Mouse (Mus musculus) liver, embryonic 14.5 days (tissue): ENCODE measurements around the gene Slk. TPM values are rescaled to one million over a fixed set of nuclear protein-coding genes. Genes with fewer than 3 reads are reported as not detected.

Source experiments
- ATAC-seq: fragments of 200-750 bp; cut with Nextera tagmentation; 2 replicates; pipeline ENCODE4 v1.8.0; 2017; ENCODE audit warnings: moderate number of reproducible peaks, mild to moderate bottlenecking, moderate library complexity; ENCODE audit not compliant: insufficient read depth
- DNase-seq, 3 experiments: peaks; one replicate each; pipeline ENCODE4 v3.0.0-alpha.2; 2012 to 2013; ENCODE audit warnings: low read depth in 3 of 3, low spot score in 3 of 3
- H3K27ac ChIP-seq: fragments of 300-500 bp; sonication (generic); 2 replicates; pipeline ENCODE4 v1.5.1; 2014; ENCODE audit warnings: moderate library complexity, mild to moderate bottlenecking, control low read depth, inconsistent platforms
- H3K27me3 ChIP-seq: fragments of 300-500 bp; sonication (generic); 2 replicates; pipeline ENCODE4 v1.6.1; 2014; ENCODE audit warnings: mild to moderate bottlenecking, low read length, moderate library complexity; ENCODE audit not compliant: control insufficient read depth, insufficient read depth
- H3K36me3 ChIP-seq: fragments of 300-500 bp; sonication (generic); replicated peaks from 2 replicates; pipeline ENCODE4 v1.6.1; 2014; ENCODE audit warnings: low read depth; ENCODE audit not compliant: control insufficient read depth, insufficient read depth
- H3K4me1 ChIP-seq, 2 experiments: fragments of 200-500 bp in 1 of 2; fragments of 300-500 bp in 1 of 2; sonication (generic) in 1 of 2; replicated peaks; 2 replicates each; pipeline ENCODE4 v1.6.1; 2012 to 2014; ENCODE audit warnings: antibody characterized with exemption in 1 of 2, inconsistent platforms in 1 of 2, low read length in 1 of 2; ENCODE audit not compliant: control insufficient read depth in 2 of 2, insufficient read depth in 2 of 2
- H3K4me2 ChIP-seq: fragments of 300-500 bp; sonication (generic); 2 replicates; pipeline ENCODE4 v1.6.1; 2014; ENCODE audit warnings: low read depth, mild to moderate bottlenecking, control low read depth, moderate library complexity
- H3K4me3 ChIP-seq, 2 experiments: fragments of 200-500 bp in 1 of 2; fragments of 300-500 bp in 1 of 2; sonication (generic) in 1 of 2; 2 replicates each; pipeline ENCODE4 v1.5.1; 2012 to 2014; ENCODE audit warnings: low read depth in 2 of 2, low read length in 2 of 2, mild to moderate bottlenecking in 2 of 2, control low read depth in 1 of 2, inconsistent platforms in 1 of 2, moderate library complexity in 1 of 2; ENCODE audit not compliant: insufficient read depth in 1 of 2
- H3K9ac ChIP-seq: fragments of 300-500 bp; sonication (generic); replicated peaks from 2 replicates; pipeline ENCODE4 v1.6.1; 2014; ENCODE audit warnings: mild to moderate bottlenecking, control low read depth, moderate library complexity
- H3K9me3 ChIP-seq: fragments of 300-500 bp; sonication (generic); 2 replicates; pipeline ENCODE4 v1.6.1; 2016; ENCODE audit warnings: low read length, mixed read lengths; ENCODE audit not compliant: control insufficient read depth
- CTCF ChIP-seq: IDR thresholded peaks from 2 replicates; pipeline ENCODE4 v1.5.1; 2016; ENCODE audit warnings: antibody characterized with exemption, low read depth, control low read depth
- EP300 ChIP-seq: IDR thresholded peaks from 2 replicates; pipeline ENCODE4 v1.6.1; 2016; ENCODE audit warnings: antibody characterized with exemption, low read depth
- WGBS: fragments of 180-500 bp; shearing (Covaris S2); extraction: QIAGEN DNeasy Blood & Tissue Kit; methylation state at CpG from one replicate; pipeline ENCODE4 v1.1.7; 2014; ENCODE audit not compliant: insufficient replicate concordance; 5-methylcytosine and 5-hydroxymethylcytosine counted together
- polyA plus RNA-seq, 2 experiments: library from polyadenylated mRNA; depleted of rRNA in 1 of 2; stranded (reverse) in 1 of 2; unstranded in 1 of 2; fragments of >200 nt; fragmentation: Nextera tagmentation in 1 of 2; extraction: Ambion mirVana in 1 of 2; gene quantifications; 2 replicates each; pipeline versions ENCODE4 v1.2.1 to v1.2.3; 2012 to 2014

Slk gene
- polyA plus RNA-seq, 2 experiments: 8.6 to 16.5 TPM

- WGBS: 81% methylated on average over 4 of the region's 4 CpGs
- ATAC-seq: no peak
Measured at GRCm38 (mm10) chr19:47635380-47635779, 55.9 kb downstream of the Slk start.

GRCm38 (mm10) chr19:47643910-47644309 is 64.4 kb downstream of the Slk start:
- H3K9ac ChIP-seq: no peak overlapping the region
- no peaks in the 10 kb centered on the region for H3K27me3 ChIP-seq
- peaks cover 33% of the 10 kb centered on the region for H3K36me3 ChIP-seq
- DNase-seq: no peak
- H3K4me3 ChIP-seq: no peak overlapping the region
- TF ChIP-seq CTCF (no peak), EP300 (no peak)
- no peak for ATAC-seq
- no peak overlapping the region for H3K27ac ChIP-seq
- no peaks in the 10 kb centered on the region for H3K4me1 ChIP-seq
- WGBS: 74% methylated on average over 2 of the region's 2 CpGs
- no peak overlapping the region for H3K4me2 ChIP-seq
- no peaks in the 10 kb centered on the region for H3K9me3 ChIP-seq

More at GRCm38 (mm10) chr19:47635380-47635779, 55.9 kb downstream of the Slk start:
- Histone ChIP-seq H3K27me3 (no peaks in the 10 kb centered on the region), H3K36me3 (peaks cover 33% of the 10 kb centered on the region), H3K4me1 (no peaks in the 10 kb centered on the region), H3K27ac (no peak overlapping the region), H3K4me2 (no peak overlapping the region), H3K9ac (no peak overlapping the region), H3K9me3 (no peaks in the 10 kb centered on the region), H3K4me3 (no peak overlapping the region)
- no peak for DNase-seq
- no peak for TF ChIP-seq CTCF
- no peak for TF ChIP-seq EP300

- Histone ChIP-seq H3K36me3 (peaks cover 21% of the 10 kb centered on the region), H3K9ac (no peak overlapping the region), H3K4me2 (no peak overlapping the region), H3K4me1 (no peaks in the 10 kb centered on the region), H3K9me3 (no peaks in the 10 kb centered on the region), H3K4me3 (no peak overlapping the region), H3K27ac (no peak overlapping the region), H3K27me3 (no peaks in the 10 kb centered on the region)
- WGBS: 74% methylated on average over 6 of the region's 6 CpGs
- no peak for DNase-seq
- TF ChIP-seq CTCF: no peak
- no peak for ATAC-seq
Measured at GRCm38 (mm10) chr19:47645583-47645982, 66.1 kb downstream of the Slk start.

- DNase-seq: no peak
- H3K9ac ChIP-seq: no peak overlapping the region
Measured at GRCm38 (mm10) chr19:47646508-47647120, 67.1 kb downstream of the Slk start.

DNA sequence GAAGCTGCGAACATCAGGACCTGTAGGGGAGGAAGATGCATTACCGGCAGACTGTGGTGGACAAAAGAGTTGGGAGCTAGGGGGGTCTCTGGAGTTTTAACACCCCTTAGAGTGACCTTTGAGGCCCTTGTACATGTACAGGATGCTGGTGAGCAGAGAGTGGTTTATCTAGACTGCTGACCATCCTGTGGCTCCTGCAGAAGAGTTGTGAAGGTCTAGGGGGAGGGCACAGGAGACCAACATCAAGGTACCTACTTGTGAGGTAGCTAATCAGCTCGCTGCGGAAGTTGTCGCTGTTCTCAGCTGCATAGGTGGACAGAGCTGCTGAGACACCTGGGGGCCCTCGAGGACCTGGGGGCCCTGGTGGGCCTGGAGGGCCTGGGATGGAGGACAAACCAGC is 69.6 kb downstream of the Slk start:
- H3K36me3 ChIP-seq: 0 out of 2 replicates have a peak, but pooled peaks cover 7% of the 10 kb centered on the region
- no peak overlapping the region for H3K4me3 ChIP-seq
- 82% methylated on average over 6 of the region's 6 CpGs for WGBS
- no peak for TF ChIP-seq CTCF
- no peaks in the 10 kb centered on the region for H3K9me3 ChIP-seq
- no peaks in the 10 kb centered on the region for H3K4me1 ChIP-seq
- H3K27me3 ChIP-seq: no peaks in the 10 kb centered on the region
- ATAC-seq: no peak
- no peak overlapping the region for H3K27ac ChIP-seq
- DNase-seq: no peak
- H3K4me2 ChIP-seq: no peak overlapping the region
- no peak overlapping the region for H3K9ac ChIP-seq

More at GRCm38 (mm10) chr19:47646508-47647120, 67.1 kb downstream of the Slk start:
- H3K4me2 ChIP-seq: no peak overlapping the region
- no peak overlapping the region for H3K27ac ChIP-seq
- no peak for TF ChIP-seq EP300
- no peak for TF ChIP-seq CTCF
- no peaks in the 10 kb centered on the region for H3K27me3 ChIP-seq
- no peak overlapping the region for H3K4me3 ChIP-seq
- peaks cover 18% of the 10 kb centered on the region for H3K36me3 ChIP-seq
- no peak for ATAC-seq
- H3K9me3 ChIP-seq: no peaks in the 10 kb centered on the region
- 77% methylated on average over 6 of the region's 6 CpGs for WGBS
- no peaks in the 10 kb centered on the region for H3K4me1 ChIP-seq
